Mouse (Mus musculus): ENCODE data around the gene St8sia1. TPM values are rescaled to one million over a fixed set of nuclear protein-coding genes. Genes with fewer than 3 reads are reported as not detected.

Gene St8sia1
- polyA plus RNA-seq, 1 experiment from 2014 or later = 8.4 TPM

DNA sequence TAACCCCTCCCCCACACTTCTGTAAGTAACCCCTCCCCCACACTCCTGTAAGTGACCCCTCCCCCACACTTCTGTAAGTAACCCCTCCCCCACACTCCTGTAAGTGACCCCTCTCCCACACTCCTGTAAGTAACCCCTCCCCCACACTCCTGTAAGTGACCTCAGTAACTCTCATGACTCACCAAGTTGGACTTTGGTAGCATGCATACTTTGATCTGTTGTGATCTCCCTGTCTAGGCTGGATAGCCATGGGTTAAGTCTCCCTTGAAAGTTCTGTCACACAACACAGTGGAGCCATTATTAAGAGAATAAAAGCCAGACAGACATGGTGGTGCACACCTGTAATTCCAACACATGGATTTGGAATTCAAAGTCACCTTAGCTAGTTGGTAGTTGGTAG lies 11.1 kb downstream of the St8sia1 start:
- Histone ChIP-seq H3K27ac (replicated peaks; ENCODE audit: low read depth, low read length) (no peak overlapping the region), H3K4me1 (ENCODE audit: control insufficient read depth, insufficient read depth, low read length) (peaks cover 9% of the 10 kb centered on the region), H3K27me3 (ENCODE audit: control insufficient read depth, insufficient read depth, low read length) (no peaks in the 10 kb centered on the region), H3K4me2 (ENCODE audit: low read length) (no peak overlapping the region), H3K9ac (replicated peaks; ENCODE audit: low read length) (no peak overlapping the region), H3K9me3 (ENCODE audit: control insufficient read depth, low read length) (no peaks in the 10 kb centered on the region), H3K4me3 (replicated peaks; ENCODE audit: low read depth, low read length) (no peak overlapping the region), H3K36me3 (ENCODE audit: control insufficient read depth, insufficient read depth, low read length) (0 out of 2 replicates have a peak, but pooled peaks cover 2% of the 10 kb centered on the region)
- ATAC-seq (ENCODE audit: low FRiP score, low TSS enrichment) = no peak
- DNase-seq = no peak

DNA sequence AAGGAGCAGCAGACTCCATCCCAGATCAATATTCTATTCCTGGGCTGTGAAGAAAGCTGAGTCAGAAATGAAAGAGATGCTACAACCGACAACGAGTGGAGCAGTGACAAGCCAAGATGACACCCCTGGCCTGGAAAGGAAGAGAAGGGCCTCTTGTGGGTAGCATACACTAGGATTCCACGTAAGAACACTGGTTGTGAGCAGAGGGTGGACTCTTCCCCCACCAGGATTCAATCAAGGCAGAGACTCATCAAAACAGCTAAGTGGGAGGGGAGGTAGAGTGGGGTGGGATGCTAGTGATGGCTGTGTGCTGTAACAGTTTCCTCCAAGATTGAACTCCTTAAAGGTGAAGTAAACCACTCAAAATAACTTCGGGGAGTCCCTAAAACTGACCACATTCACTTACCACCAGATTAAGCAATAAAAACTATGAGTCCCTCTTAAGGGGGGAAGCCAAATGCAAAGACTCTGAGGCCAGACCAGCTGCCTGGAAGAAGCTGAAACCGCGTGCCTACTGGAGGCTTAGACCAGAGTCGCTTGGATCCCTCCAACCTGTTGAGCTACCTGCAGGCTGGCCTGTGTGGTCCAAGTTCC lies 11.8 kb downstream of the St8sia1 start:
- H3K4me2 ChIP-seq (ENCODE audit: low read length) = no peak overlapping the region
- 94% methylated on average over 7 of the region's 7 CpGs for WGBS
- ATAC-seq (ENCODE audit: low FRiP score, low TSS enrichment) (no peak), DNase-seq (no peak)
- H3K36me3 ChIP-seq (ENCODE audit: control insufficient read depth, insufficient read depth, low read length) = 0 out of 2 replicates have a peak, but pooled peaks cover 2% of the 10 kb centered on the region
- H3K27ac ChIP-seq (replicated peaks; ENCODE audit: low read depth, low read length) = no peak overlapping the region
- no peaks in the 10 kb centered on the region for H3K27me3 ChIP-seq (ENCODE audit: control insufficient read depth, insufficient read depth, low read length)
- no peak overlapping the region for H3K9ac ChIP-seq (replicated peaks; ENCODE audit: low read length)
- H3K4me1 ChIP-seq (ENCODE audit: control insufficient read depth, insufficient read depth, low read length) = peaks cover 9% of the 10 kb centered on the region
- no peak overlapping the region for H3K4me3 ChIP-seq (replicated peaks; ENCODE audit: low read depth, low read length)
- H3K9me3 ChIP-seq (ENCODE audit: control insufficient read depth, low read length) = no peaks in the 10 kb centered on the region

DNA sequence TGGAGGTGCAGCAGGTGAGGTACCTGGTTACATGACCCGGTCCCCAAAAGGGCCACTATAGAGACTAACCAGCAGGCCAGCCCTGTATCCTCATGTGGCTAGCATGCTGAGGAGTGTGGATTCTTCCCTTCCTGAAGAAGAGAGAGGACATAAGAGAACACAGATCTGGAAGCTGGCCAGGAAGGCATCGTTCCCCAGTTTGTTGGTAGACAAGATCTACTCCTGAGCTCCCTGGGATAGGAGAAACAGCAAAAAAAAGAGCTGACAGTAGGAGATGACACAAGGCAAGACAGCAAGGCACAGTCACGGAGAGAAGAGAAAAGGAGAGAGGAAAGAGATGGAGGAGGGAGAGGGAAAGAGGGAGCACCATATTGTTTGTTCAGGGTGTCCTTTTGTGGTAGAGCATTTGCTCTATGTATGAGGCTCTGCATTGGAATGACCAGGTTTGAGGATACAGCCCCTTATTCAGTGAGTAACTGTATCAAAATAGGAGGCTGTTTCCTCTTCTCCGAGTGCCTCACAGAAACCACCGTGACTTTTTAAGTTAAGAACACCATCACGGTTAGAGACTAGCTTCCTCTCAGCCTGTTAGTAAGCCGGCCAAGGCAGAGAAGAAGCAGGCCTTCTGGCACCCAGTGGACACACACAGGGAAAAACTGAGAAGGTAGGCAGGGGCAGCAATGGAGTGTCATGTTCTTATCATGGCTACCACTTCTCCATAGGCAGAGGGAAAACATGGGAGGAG lies 12.5 kb downstream of the St8sia1 start:
- Histone ChIP-seq H3K36me3 (ENCODE audit: control insufficient read depth, insufficient read depth, low read length) (0 out of 2 replicates have a peak, but pooled peaks cover 2% of the 10 kb centered on the region), H3K4me3 (replicated peaks; ENCODE audit: low read depth, low read length) (no peak overlapping the region), H3K27me3 (ENCODE audit: control insufficient read depth, insufficient read depth, low read length) (no peaks in the 10 kb centered on the region), H3K27ac (replicated peaks; ENCODE audit: low read depth, low read length) (no peak overlapping the region), H3K9ac (replicated peaks; ENCODE audit: low read length) (no peak overlapping the region), H3K4me2 (ENCODE audit: low read length) (no peak overlapping the region), H3K9me3 (ENCODE audit: control insufficient read depth, low read length) (no peaks in the 10 kb centered on the region), H3K4me1 (ENCODE audit: control insufficient read depth, insufficient read depth, low read length) (peaks cover 9% of the 10 kb centered on the region)
- no peak for ATAC-seq (ENCODE audit: low FRiP score, low TSS enrichment)
- DNase-seq = no peak
- WGBS = 93% methylated on average over 7 of the region's 7 CpGs

DNA sequence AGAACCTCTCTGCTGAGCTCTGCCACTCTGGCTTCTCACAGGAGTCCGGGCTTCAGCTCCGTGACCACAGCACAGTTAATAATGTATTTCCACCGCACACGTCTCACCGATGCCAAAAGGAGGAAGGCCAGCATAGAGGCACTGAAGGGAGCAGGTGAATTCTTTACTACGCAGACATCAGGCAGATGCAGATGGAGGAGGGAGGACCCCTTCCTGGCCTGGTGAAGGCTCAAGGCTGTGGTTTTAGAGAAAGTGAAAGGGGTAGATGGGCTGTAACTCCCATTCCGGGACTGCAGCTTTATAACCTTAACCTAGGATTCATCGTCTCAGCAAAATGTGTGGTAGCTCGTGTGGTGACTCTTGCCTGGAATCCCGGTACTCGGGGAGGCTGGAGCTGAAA lies 13.9 kb downstream of the St8sia1 start:
- Histone ChIP-seq H3K9ac (replicated peaks; ENCODE audit: low read length) (no peak overlapping the region), H3K4me1 (ENCODE audit: control insufficient read depth, insufficient read depth, low read length) (peaks cover 9% of the 10 kb centered on the region), H3K4me3 (replicated peaks; ENCODE audit: low read depth, low read length) (no peak overlapping the region), H3K9me3 (ENCODE audit: control insufficient read depth, low read length) (no peaks in the 10 kb centered on the region), H3K4me2 (ENCODE audit: low read length) (no peak overlapping the region), H3K27ac (replicated peaks; ENCODE audit: low read depth, low read length) (0 out of 2 replicates have a peak overlapping the region, but pooled peaks have one; percentile 55), H3K27me3 (ENCODE audit: control insufficient read depth, insufficient read depth, low read length) (no peaks in the 10 kb centered on the region), H3K36me3 (ENCODE audit: control insufficient read depth, insufficient read depth, low read length) (0 out of 2 replicates have a peak, but pooled peaks cover 2% of the 10 kb centered on the region)
- ATAC-seq (ENCODE audit: low FRiP score, low TSS enrichment) (no peak), DNase-seq (no peak)
- 72% methylated on average over 11 of the region's 11 CpGs for WGBS

DNA sequence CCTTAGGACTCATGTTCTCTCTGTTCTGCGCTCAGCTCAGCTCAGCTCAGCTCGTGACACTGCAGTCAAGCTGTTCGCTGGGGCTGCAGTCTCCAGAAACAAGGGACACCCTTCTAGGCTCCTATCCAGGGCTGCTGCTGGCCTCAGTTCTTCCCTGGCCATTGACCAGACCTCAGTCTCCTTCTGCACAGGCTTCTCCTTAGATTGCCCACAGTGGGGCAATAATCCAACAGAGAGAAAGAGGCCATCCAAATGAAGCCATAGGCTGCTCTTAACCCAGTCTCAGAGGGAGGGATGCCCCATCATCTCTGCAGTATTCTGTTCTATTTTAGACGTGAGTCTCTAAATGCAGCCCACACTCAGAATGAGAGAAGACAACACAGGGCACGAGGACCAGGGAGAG lies 15.3 kb downstream of the St8sia1 start:
- no peak overlapping the region for H3K9ac ChIP-seq (replicated peaks; ENCODE audit: low read length)
- H3K27me3 ChIP-seq (ENCODE audit: control insufficient read depth, insufficient read depth, low read length) = no peaks in the 10 kb centered on the region
- H3K4me1 ChIP-seq (ENCODE audit: control insufficient read depth, insufficient read depth, low read length) = peaks cover 9% of the 10 kb centered on the region
- no peak for DNase-seq
- H3K27ac ChIP-seq (replicated peaks; ENCODE audit: low read depth, low read length) = peak overlapping the region; percentile 56; the same call in 1 of the 2 replicates
- 68% methylated on average over 5 of the region's 5 CpGs for WGBS
- H3K9me3 ChIP-seq (ENCODE audit: control insufficient read depth, low read length) = no peaks in the 10 kb centered on the region
- 0 out of 2 replicates have a peak, but pooled peaks have one; percentile 32 for ATAC-seq (ENCODE audit: low FRiP score, low TSS enrichment)
- no peak overlapping the region for H3K4me3 ChIP-seq (replicated peaks; ENCODE audit: low read depth, low read length)
- no peaks in the 10 kb centered on the region for H3K36me3 ChIP-seq (ENCODE audit: control insufficient read depth, insufficient read depth, low read length)
- no peak overlapping the region for H3K4me2 ChIP-seq (ENCODE audit: low read length)

DNA sequence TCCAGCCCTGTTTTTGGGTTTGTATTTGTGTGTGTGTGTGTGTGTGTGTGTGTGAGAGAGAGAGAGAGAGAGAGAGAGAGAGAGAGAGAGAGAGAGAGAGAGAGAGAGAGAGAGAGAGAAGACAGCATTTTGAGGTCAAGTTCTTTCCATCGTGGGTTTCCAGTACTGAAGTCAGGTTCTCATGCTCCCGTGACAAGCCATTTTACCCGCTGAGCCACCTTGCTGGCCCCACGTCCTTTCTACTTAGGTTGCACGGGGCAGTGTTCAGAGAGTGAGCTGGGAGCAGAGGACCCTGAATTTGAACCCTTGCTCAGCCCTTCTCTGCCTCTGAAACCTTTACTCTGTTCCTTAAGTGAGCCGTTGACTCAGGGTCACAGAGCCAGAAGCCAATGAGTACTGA lies 17.2 kb downstream of the St8sia1 start:
- Histone ChIP-seq H3K4me2 (ENCODE audit: low read length) (no peak overlapping the region), H3K27ac (replicated peaks; ENCODE audit: low read depth, low read length) (no peak overlapping the region), H3K4me1 (ENCODE audit: control insufficient read depth, insufficient read depth, low read length) (peaks cover 9% of the 10 kb centered on the region), H3K9me3 (ENCODE audit: control insufficient read depth, low read length) (no peaks in the 10 kb centered on the region), H3K27me3 (ENCODE audit: control insufficient read depth, insufficient read depth, low read length) (no peaks in the 10 kb centered on the region), H3K36me3 (ENCODE audit: control insufficient read depth, insufficient read depth, low read length) (no peaks in the 10 kb centered on the region), H3K4me3 (replicated peaks; ENCODE audit: low read depth, low read length) (no peak overlapping the region), H3K9ac (replicated peaks; ENCODE audit: low read length) (no peak overlapping the region)
- 88% methylated on average over 6 of the region's 6 CpGs for WGBS
- ATAC-seq (ENCODE audit: low FRiP score, low TSS enrichment) = no peak
- no peak for DNase-seq

DNA sequence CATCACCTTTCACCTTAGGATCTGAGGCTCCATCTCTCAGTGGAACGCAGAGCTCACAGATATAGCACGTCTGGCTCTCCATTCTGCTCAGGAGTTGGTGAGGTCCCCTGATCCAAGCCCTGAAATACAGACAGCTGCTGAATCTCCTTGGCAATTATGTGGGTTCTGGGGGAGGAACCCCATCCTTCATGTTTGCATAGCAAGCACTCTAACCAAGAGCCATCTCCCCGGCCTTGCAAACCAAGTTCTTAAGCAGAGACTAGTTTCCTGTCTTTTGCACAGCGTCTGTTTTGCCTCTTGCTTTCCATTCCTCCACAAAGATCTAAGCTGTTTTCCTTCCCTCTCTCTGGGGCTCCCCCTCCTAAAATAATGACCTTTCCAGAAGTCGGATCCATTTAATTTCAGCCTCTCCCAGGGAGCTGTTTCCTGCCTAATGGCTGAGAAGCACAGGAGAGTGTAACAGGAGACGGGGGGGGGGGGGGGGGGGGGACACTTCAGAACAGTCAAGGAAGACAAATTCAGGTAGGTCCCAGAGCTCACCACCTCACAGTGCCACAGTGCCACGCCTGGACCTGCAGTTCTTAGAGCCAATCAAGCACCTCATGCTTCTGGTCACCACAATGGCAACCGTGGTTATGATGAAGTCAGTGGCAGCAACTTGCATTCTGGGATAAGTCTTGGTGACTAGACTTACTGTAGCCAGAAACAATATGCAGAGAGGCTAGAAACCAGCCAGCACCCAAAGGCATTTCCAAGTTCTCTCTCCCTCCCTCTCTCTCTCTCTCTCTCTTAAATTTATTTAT lies 18.0 kb downstream of the St8sia1 start:
- 80% methylated on average over 7 of the region's 8 CpGs for WGBS
- H3K4me1 ChIP-seq (ENCODE audit: control insufficient read depth, insufficient read depth, low read length) = peaks cover 9% of the 10 kb centered on the region
- no peak overlapping the region for H3K4me2 ChIP-seq (ENCODE audit: low read length)
- H3K9me3 ChIP-seq (ENCODE audit: control insufficient read depth, low read length) = no peaks in the 10 kb centered on the region
- no peak for ATAC-seq (ENCODE audit: low FRiP score, low TSS enrichment)
- no peak overlapping the region for H3K4me3 ChIP-seq (replicated peaks; ENCODE audit: low read depth, low read length)
- no peak overlapping the region for H3K27ac ChIP-seq (replicated peaks; ENCODE audit: low read depth, low read length)
- no peak for DNase-seq
- H3K27me3 ChIP-seq (ENCODE audit: control insufficient read depth, insufficient read depth, low read length) = no peaks in the 10 kb centered on the region
- no peak overlapping the region for H3K9ac ChIP-seq (replicated peaks; ENCODE audit: low read length)
- no peaks in the 10 kb centered on the region for H3K36me3 ChIP-seq (ENCODE audit: control insufficient read depth, insufficient read depth, low read length)

DNA sequence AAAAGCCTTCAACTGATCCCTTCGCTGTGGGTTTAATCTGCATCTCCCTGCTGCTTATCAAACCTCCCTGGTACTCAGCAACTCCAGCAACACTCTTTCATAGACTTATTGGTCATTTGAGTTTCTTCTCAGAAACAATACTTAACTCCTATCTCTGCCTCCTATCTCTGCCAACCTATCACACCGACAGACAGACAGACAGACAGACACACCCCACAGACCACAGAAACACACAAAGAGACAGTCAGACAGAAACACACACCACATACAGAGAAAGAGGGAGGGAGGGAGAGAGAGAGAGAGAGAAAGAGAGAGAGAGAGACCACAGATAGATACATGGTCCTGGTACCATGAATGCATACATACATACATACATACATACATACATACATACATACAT lies 18.8 kb downstream of the St8sia1 start:
- H3K4me3 ChIP-seq (replicated peaks; ENCODE audit: low read depth, low read length) = no peak overlapping the region
- H3K4me1 ChIP-seq (ENCODE audit: control insufficient read depth, insufficient read depth, low read length) = peaks cover 7% of the 10 kb centered on the region
- no peak for DNase-seq
- no peak overlapping the region for H3K9ac ChIP-seq (replicated peaks; ENCODE audit: low read length)
- H3K27me3 ChIP-seq (ENCODE audit: control insufficient read depth, insufficient read depth, low read length) = no peaks in the 10 kb centered on the region
- no peaks in the 10 kb centered on the region for H3K36me3 ChIP-seq (ENCODE audit: control insufficient read depth, insufficient read depth, low read length)
- no peak overlapping the region for H3K4me2 ChIP-seq (ENCODE audit: low read length)
- H3K9me3 ChIP-seq (ENCODE audit: control insufficient read depth, low read length) = no peaks in the 10 kb centered on the region
- H3K27ac ChIP-seq (replicated peaks; ENCODE audit: low read depth, low read length) = no peak overlapping the region
- ATAC-seq (ENCODE audit: low FRiP score, low TSS enrichment) = no peak
- WGBS = 89% methylated on average over 2 of the region's 2 CpGs

Data from midbrain, embryonic 14.5 days (tissue).